Mouse (Mus musculus): ENCODE measurements around the gene Tcerg1l.

DNA sequence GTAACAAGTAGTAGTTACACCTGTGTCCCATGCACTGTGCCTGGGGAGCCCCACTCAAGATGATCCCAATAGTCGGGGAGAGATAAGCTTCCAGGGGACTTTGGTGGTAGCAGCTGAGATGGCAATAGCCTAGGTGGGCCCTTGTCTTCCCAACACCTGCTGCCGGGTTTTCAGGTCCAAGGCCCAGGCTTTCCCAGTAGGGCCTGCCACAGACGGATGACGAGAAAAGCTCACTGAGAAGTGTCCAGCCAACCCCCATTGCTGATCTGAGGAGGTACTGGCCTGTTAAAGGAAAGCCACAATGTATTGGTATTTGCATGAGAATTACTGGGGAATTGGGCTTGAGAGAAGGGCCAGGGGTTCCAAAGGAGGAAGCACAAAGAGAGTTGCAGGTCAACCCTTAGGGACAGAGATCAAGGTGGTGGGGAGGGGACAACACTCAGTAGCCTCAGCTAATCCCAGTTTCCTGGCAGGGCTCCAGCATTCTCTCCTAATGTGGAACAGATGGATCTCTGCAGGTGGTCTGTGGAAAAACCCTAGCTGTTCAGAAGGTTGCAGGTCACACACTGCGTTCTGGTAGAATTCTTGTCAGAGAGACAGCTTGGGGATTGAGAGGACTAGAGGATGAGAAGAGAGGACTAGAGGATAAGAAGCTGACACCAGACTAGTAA, 129.4 kb downstream of the Tcerg1l start:
- TF ChIP-seq CTCF (IDR thresholded peaks at IDR 0.05; ENCODE audit: borderline replicate concordance, insufficient read depth, low read length) (no peak), POLR2A (IDR thresholded peaks at IDR 0.05; ENCODE audit: low read depth, low read length) (no peak)
